Mouse (Mus musculus) ES-E14 (cell line): ENCODE data around the gene Kcna6. TPM values are rescaled to one million over a fixed set of nuclear protein-coding genes. Genes with fewer than 3 reads are reported as not detected.

Experiments used
- DNase-seq: peaks from one replicate; pipeline ENCODE4 v3.0.0-alpha.2; 2013; ENCODE audit warnings: low read depth, low spot score
- H3K27ac ChIP-seq: 2 replicates; pipeline ENCODE4 v1.5.1; 2012; ENCODE audit warnings: low read depth, mild to moderate bottlenecking, low read length, moderate library complexity, mixed read lengths; ENCODE audit not compliant: poor library complexity, insufficient read depth, severe bottlenecking
- H3K36me3 ChIP-seq: 2 replicates; pipeline ENCODE4 v1.6.1; 2012; ENCODE audit warnings: mild to moderate bottlenecking, low read length, moderate library complexity, mixed read lengths; ENCODE audit not compliant: control insufficient read depth, poor library complexity, insufficient read depth, severe bottlenecking
- H3K4me1 ChIP-seq, 2 experiments: fragments of 150-350 bp in 1 of 2; sonication (generic) in 1 of 2; 2 replicates each; pipeline ENCODE4 v1.6.1; 2012; ENCODE audit warnings: low read length in 2 of 2, mild to moderate bottlenecking in 1 of 2, mixed read lengths in 1 of 2; ENCODE audit not compliant: control insufficient read depth in 2 of 2, insufficient read depth in 2 of 2, poor library complexity in 1 of 2
- H3K4me3 ChIP-seq, 2 experiments: fragments of 150-350 bp in 1 of 2; sonication (generic) in 1 of 2; 2 replicates each; pipeline ENCODE4 v1.5.1; 2012; ENCODE audit warnings: low read length in 2 of 2, low read depth in 1 of 2, mild to moderate bottlenecking in 1 of 2, mixed read lengths in 1 of 2; ENCODE audit not compliant: insufficient read depth in 1 of 2, poor library complexity in 1 of 2, severe bottlenecking in 1 of 2
- H3K9ac ChIP-seq: 2 replicates; pipeline ENCODE4 v1.6.1; 2012; ENCODE audit warnings: low read depth, mild to moderate bottlenecking, low read length, mixed read lengths; ENCODE audit not compliant: poor library complexity, insufficient read depth, severe bottlenecking
- H3K9me3 ChIP-seq: fragments of 150-350 bp; sonication (generic); 2 replicates; pipeline ENCODE4 v1.6.1; 2012; ENCODE audit warnings: low read depth, mild to moderate bottlenecking, low read length; ENCODE audit not compliant: control insufficient read depth, insufficient read depth
- CHD2 ChIP-seq: IDR thresholded peaks from 2 replicates; pipeline ENCODE4 v1.6.1; 2014; ENCODE audit warnings: mild to moderate bottlenecking, low read depth, low read length, inconsistent platforms
- HCFC1 ChIP-seq: IDR thresholded peaks from 2 replicates; pipeline ENCODE4 v1.6.1; 2012; ENCODE audit warnings: low read length, inconsistent platforms, borderline replicate concordance; ENCODE audit not compliant: insufficient read depth
- MAFK ChIP-seq: IDR thresholded peaks from 2 replicates; pipeline ENCODE4 v1.6.1; 2014; ENCODE audit warnings: mild to moderate bottlenecking, low read depth, low read length, inconsistent platforms; ENCODE audit not compliant: insufficient read depth
- ZC3H11A ChIP-seq: IDR thresholded peaks from 2 replicates; pipeline ENCODE4 v1.6.1; 2012; ENCODE audit warnings: low read depth, mild to moderate bottlenecking, inconsistent platforms, low read length, borderline replicate concordance
- ZNF384 ChIP-seq: IDR thresholded peaks from 2 replicates; pipeline ENCODE4 v1.6.1; 2012; ENCODE audit warnings: low read depth, low read length, inconsistent platforms
- in situ Hi-C, 2 experiments: fragments of 600-800 bp; cut with MboI; formaldehyde crosslinking; loops; one replicate each; pipeline ENCODE4 v1.15.1; 2025; ENCODE audit warnings: low sequenced_read_pairs in 2 of 2, inconsistent platforms in 1 of 2; ENCODE audit not compliant: unreplicated experiment in 2 of 2
- total RNA-seq: library from RNA; depleted of rRNA; stranded (reverse); fragments of 300-350 nt; gene quantifications from 2 replicates; pipeline ENCODE4 v1.2.3, GENCODE M21; 2012

Gene Kcna6
- total RNA-seq, 1 experiment = 0.67 TPM

DNA sequence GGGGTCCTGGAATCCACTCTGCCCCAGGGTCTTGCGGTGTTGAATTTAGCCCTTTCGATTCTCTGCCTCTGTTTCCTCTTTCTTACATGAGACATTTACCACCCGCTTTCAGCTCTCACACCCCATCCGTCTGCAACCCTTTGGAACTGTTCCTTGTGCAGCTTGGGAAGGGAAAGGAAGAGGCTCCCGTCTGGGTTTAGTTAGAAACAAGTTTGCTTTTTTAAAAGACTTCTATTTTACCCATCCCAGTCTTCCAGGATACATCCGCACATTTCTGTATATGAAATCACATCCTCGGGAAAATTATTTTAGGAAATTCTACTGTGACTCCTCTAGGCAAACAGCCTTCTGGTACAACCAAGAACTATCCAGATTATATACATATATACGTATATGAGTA is 11.7 kb downstream of the Kcna6 start:
- Histone ChIP-seq H3K9ac (no peak overlapping the region), H3K27ac (no peak overlapping the region), H3K4me1 (no peaks in the 10 kb centered on the region), H3K9me3 (no peaks in the 10 kb centered on the region), H3K36me3 (no peaks in the 10 kb centered on the region), H3K4me3 (no peak overlapping the region)
- DNase-seq = no peak
- TF ChIP-seq CHD2 = no peak
- TF ChIP-seq MAFK = no peak
- no peak for TF ChIP-seq HCFC1
- no peak for TF ChIP-seq ZC3H11A
- TF ChIP-seq ZNF384 = no peak
- in situ Hi-C loops = no loop called here

DNA sequence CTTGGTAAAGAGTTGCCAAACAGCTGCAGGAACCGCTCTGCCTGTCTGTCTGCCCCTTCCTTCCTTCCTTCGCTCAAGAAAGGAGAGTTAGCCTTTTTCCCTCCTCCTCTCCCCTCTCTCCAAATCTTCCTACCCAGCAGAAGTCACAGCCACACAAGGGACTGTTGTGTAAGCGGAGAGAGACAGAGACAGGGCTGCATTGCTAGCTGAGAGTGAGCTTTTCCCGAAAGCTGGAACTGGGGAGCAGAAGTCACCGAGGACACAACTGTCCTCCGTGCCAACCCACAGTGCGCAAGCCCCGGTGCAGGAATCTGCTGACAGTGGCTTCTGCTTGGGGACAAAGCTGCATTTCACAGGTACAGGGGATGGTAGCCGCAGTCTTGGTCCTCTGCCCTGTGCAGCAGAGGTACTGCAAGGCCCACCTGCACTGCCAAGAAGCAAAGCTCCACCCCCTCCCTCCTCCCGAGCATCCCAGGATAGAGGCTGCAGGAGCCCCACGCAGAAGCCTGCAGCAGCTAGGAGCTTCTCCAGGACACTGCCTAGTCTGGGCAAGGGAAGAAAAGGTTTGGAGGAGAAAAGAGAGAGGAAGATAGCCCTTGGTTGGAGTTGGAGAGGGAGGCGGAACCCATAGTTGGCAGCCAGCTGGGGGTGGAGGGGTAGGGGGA is 21.9 kb downstream of the Kcna6 start:
- in situ Hi-C loops = no loop called here
- no peak for TF ChIP-seq ZNF384
- no peak for TF ChIP-seq ZC3H11A
- TF ChIP-seq MAFK = no peak
- TF ChIP-seq CHD2 = no peak
- no peak for TF ChIP-seq HCFC1
- Histone ChIP-seq H3K4me1 (no peaks in the 10 kb centered on the region), H3K36me3 (no peaks in the 10 kb centered on the region), H3K9me3 (no peaks in the 10 kb centered on the region), H3K27ac (no peak overlapping the region), H3K9ac (no peak overlapping the region), H3K4me3 (no peak overlapping the region)
- no peak for DNase-seq

DNA sequence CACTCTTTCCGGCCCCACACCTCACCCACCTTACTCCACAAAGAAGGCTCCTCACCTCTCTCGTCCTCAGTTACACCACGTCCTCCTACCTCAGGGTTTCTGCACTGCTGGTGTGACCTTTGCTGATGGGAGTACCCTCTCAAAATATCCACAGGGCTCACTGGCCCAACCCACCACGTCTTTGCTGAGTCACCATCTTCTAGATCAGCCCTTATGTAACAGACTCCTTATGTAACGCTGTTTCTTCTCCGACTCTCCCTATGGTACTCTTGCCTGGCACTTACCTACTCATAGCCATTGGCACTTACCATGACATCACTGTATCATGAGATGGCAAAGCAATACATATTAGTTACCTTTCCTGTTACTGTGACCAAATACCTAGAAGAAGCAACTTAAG is 27.9 kb downstream of the Kcna6 start:
- H3K27ac ChIP-seq = no peak overlapping the region
- H3K36me3 ChIP-seq = no peaks in the 10 kb centered on the region
- H3K9me3 ChIP-seq = no peaks in the 10 kb centered on the region
- H3K4me1 ChIP-seq = no peaks in the 10 kb centered on the region
- DNase-seq = no peak
- no peak for TF ChIP-seq MAFK
- no peak for TF ChIP-seq ZC3H11A
- no peak for TF ChIP-seq CHD2
- no peak for TF ChIP-seq ZNF384
- TF ChIP-seq HCFC1 = no peak
- in situ Hi-C loops = no loop called here
- H3K4me3 ChIP-seq = no peak overlapping the region
- H3K9ac ChIP-seq = no peak overlapping the region

DNA sequence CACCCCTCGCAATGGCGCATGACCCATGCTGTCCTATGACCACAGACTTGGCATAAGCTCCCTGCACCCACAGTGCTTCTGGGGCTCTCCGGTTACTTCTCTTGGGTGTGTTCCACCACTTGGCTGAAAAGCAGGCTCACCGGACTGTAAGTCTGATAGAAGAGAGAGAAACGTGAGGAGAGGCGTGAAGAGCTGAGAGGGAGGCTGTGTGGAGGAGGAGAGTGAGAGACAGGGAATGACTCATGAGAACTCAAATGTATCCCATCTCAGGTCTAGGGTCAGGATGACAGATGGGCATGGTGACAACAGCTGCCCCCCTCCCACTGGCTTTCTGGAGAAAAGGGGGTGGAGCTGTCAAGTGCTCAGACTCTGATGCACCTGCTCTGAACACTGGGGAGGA is 34.5 kb downstream of the Kcna6 start:
- H3K9ac ChIP-seq = no peak overlapping the region
- no peaks in the 10 kb centered on the region for H3K9me3 ChIP-seq
- H3K4me1 ChIP-seq = peaks cover 0 to 4% of the 10 kb centered on the region in 2 experiments; a peak in 1 of 4 replicates
- no peak overlapping the region for H3K4me3 ChIP-seq
- no peak overlapping the region for H3K27ac ChIP-seq
- in situ Hi-C loops = no loop called here
- no peaks in the 10 kb centered on the region for H3K36me3 ChIP-seq
- DNase-seq = no peak
- TF ChIP-seq CHD2 (no peak), ZNF384 (no peak), MAFK (no peak), HCFC1 (no peak), ZC3H11A (no peak)

DNA sequence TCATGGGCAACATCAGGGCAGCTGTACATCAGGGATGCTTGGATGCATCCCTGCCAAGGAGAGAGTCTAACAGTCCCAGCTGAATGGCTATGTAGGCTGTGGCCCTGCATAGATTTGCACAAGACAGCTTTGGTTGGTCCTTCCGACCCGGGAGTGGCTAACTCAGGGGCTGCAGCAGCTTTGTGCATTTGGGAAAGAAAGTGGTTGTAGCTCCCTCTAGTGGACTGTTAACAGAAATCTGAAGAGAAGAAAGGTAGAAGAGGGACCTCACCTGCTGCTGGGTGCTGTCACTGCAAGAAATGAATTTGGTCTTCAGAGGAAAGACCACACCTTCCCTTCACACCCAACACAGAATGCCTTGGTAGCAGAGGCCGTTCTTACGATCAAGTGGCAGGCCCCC is 36.0 kb downstream of the Kcna6 start:
- peak; percentile 68 for DNase-seq
- TF ChIP-seq MAFK (no peak), CHD2 (no peak), ZC3H11A (no peak), ZNF384 (no peak), HCFC1 (no peak)
- Histone ChIP-seq H3K27ac (no peak overlapping the region), H3K4me3 (no peak overlapping the region), H3K36me3 (no peaks in the 10 kb centered on the region), H3K9ac (no peak overlapping the region), H3K9me3 (no peaks in the 10 kb centered on the region), H3K4me1 (peaks cover 0 to 4% of the 10 kb centered on the region in 2 experiments; a peak in 1 of 4 replicates)
- in situ Hi-C loops = no loop called here
